Mouse (Mus musculus): Measurements from ENCODE around the gene Zfp955a. TPM values are rescaled to one million over a fixed set of nuclear protein-coding genes. Genes with fewer than 3 reads are reported as not detected.

The Zfp955a gene
- total RNA-seq (2023): 7.1 TPM

DNA sequence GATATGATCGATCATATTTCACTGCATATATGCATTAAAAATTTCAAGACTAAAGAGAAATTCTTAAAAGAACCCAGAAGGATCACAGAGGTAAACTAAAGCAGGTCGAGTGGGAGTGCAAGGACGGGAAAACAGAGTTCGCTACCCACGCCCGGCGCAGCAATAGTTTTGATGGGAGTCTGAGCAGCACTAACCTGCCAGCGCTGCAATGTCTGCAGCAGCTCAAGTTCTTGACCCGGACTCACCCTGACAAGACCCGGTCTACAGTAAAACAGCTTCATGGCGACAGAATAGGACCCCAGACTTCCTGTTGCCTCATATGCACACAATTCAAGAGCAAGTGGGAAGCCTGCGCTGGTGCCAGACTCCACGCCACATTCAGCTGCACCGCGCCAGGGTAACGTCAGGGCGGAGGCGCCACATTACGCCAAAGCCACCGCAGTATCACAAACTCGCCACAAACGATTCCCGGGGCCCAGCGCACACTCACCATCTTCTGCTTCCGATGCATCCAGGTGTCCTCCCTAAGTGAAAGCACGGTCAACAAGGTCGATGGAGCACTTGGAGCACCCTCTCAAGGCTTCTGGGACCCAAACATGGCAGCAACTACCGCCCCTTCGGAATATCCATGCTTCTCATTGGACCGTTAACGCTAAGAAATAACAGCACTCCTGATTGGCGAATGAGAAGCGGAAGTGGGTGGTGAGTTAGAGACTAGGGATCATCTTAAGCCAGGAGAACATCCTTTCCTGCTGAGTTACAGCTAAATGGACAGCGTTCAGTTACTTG is at the start of gene Zfp955a:
Gene Zfp955a (minus strand): TSS at position 616 of the 789 bp plus-strand sequence.

DNA sequence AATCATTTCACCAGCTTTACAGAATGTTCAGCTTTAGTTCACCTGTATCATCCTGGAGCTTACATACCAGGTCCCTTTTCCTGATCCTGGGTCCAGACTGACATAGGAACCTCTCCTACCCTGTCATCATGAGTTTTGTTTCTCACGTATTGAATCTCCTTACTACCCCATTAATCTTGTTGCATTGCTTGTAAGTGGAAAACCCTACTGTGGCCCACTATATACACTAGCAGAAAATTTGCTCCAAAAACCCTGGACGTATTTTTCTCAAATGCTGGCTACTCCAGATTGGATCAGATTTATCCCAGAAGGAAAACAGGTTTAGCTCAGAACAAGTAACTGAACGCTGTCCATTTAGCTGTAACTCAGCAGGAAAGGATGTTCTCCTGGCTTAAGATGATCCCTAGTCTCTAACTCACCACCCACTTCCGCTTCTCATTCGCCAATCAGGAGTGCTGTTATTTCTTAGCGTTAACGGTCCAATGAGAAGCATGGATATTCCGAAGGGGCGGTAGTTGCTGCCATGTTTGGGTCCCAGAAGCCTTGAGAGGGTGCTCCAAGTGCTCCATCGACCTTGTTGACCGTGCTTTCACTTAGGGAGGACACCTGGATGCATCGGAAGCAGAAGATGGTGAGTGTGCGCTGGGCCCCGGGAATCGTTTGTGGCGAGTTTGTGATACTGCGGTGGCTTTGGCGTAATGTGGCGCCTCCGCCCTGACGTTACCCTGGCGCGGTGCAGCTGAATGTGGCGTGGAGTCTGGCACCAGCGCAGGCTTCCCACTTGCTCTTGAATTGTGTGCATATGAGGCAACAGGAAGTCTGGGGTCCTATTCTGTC is 34.3 kb upstream of the Zfp955a start, which contains the start of gene Zfp955b:
Gene Zfp955b (plus strand): TSS at position 506 of the 837 bp plus-strand sequence.

DNA sequence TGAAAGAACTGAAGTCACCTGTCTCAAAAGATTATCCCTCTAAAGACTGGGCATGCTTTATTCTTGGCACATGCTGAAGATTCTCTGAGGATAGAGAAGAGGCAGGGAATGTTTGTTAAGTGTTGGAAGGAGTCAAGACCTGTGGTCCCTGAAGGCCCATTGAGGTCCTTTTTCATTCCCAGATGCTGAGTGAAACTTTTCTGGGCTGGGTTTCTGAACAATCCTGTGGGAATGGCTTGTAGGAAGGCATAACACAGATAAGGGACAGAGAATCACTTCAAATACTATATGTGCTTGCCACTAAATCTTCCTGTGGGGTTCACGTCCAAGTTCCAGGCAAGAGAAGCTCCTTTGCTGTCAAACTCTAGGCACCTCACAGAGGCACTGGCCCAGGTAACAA is 9.4 kb upstream of the Zfp955a start, which contains the start of gene Olfr63:
Gene Olfr63 (plus strand): TSS at position 301 of the 400 bp plus-strand sequence.

DNA sequence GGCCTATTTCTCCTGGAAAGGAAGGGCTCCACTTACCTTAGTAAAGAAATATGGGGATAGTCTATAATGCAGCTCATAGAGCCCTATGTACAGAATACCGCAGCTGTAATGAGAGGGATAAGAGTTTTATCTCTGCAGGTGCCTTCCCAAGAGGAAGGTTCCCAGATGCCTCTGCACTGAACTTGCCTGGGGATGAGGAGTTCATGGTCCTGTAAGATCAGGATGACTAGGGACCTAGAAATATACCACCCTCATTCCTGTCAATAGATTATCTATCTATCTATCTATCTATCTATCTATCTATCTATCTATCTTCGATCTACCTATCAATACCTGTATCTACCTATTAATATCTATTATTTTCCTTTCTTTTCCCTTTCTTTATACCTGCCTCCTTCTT is 33.4 kb downstream of the Zfp955a start, which contains the start of gene Olfr1564:
Gene Olfr1564 (minus strand): TSS at position 101 of the 400 bp plus-strand sequence.

DNA sequence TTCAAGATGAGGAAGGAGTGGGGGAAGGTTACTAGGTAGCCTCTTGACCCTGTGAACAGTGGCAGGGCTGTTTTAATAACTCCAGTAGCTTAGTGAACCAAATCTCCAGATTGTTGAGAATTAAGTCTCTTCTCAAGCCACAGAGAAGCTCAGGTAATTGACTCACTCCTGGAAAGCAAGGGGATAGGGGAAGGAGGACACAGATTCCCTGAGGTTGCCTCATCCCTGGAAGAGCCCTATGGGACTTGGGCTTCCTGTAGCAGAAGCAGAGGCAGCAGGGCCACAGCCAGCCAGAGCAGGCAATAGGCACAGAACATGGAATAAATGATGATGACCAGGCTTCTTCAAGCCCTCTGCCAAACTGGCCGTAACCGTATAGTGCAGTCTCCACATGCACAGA is 63.9 kb downstream of the Zfp955a start, which contains the start of gene Olfr239:
Gene Olfr239 (plus strand): TSS at position 301 of the 400 bp plus-strand sequence.

Other genes with a start within 250 kb of the Zfp955a start
- gene Zfp763, start 221.7 kb downstream of the Zfp955a start, total RNA-seq (2023): 2.7 TPM
- gene 4921501E09Rik, start 187.1 kb downstream of the Zfp955a start, total RNA-seq (2023): not detected
- gene Zfp563, start 165.8 kb downstream of the Zfp955a start, total RNA-seq (2023): 8.2 TPM
- gene Morc2b, start 115.5 kb downstream of the Zfp955a start, total RNA-seq (2023): not detected
- not detected for gene Olfr55, start 86.7 kb downstream of the Zfp955a start, total RNA-seq (2023)
- gene Olfr239, start 63.8 kb downstream of the Zfp955a start, total RNA-seq (2023): not detected
- gene Olfr1564, start 33.5 kb downstream of the Zfp955a start, total RNA-seq (2023): not detected
- 0.12 TPM for gene Olfr63, start 9.5 kb upstream of the Zfp955a start, total RNA-seq (2023)
- gene Zfp955b, start 34.4 kb upstream of the Zfp955a start, total RNA-seq (2023): 9.8 TPM
- gene Zfp81, start 103.7 kb upstream of the Zfp955a start, total RNA-seq (2023): 20.0 TPM
- gene Zfp101, start 139.5 kb upstream of the Zfp955a start, total RNA-seq (2023): 10.9 TPM
- gene Actl9, start 177.8 kb upstream of the Zfp955a start, total RNA-seq (2023): not detected